Mouse (Mus musculus) stomach, postnatal 0 days (tissue): ENCODE results near the gene Arhgap22.

Source experiments
- CTCF ChIP-seq: IDR thresholded peaks from 2 replicates; pipeline ENCODE4 v1.5.1; 2016; ENCODE audit warnings: antibody characterized with exemption, low read depth, mild to moderate bottlenecking, moderate library complexity
- EP300 ChIP-seq: optimal IDR thresholded peaks from 2 replicates; pipeline ENCODE3; 2016; ENCODE audit warnings: antibody characterized with exemption

DNA sequence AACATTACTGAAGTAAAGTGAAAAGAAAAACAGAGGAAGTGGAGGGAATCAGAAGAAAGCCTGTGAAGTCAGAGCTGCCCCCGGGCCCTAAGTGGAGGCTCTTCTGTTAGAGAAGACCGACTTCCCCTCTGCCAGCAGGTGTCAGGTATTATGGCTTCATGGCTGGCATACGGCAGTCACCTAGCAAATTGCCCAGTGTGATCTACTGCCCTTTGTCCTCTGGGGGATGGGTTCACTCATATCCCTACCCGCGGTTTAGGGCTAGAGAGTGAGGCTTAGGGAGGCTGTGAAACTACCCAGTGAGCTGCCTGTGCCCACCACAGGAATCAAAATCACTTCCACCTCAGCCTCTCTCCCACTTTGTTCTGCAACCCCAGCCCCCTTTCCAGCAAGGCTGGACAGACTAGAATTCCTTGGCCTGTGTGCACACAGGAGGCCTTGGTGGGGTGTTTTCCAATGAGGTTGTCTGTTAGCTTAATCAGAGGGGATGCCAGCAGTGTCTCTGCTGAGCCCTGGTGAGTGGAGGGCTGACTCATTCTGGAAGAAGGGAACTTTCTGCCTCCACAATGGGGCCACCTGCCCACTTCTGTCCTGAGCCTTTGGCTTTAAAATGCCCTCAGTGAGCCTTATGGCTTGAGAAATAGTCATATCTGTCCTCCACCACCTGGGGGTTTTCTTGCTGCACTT is 1.4 kb upstream of the Arhgap22 start:
- TF ChIP-seq CTCF (no peak), EP300 (no peak)
